Mouse (Mus musculus) kidney, embryonic 16.5 days (tissue): Measurements from ENCODE around the gene Sufu. TPM values are rescaled to one million over a fixed set of nuclear protein-coding genes. Genes with fewer than 3 reads are reported as not detected.
A peak's percentile ranks its signal among the peaks of the same experiment; 100 is the strongest.

ENCODE experiments used
- ATAC-seq: fragments of 200-750 bp; cut with Nextera tagmentation; 2 replicates; pipeline ENCODE4 v1.8.0; 2017; ENCODE audit warnings: moderate TSS enrichment; ENCODE audit not compliant: low FRiP score, low TSS enrichment
- H3K27ac ChIP-seq: fragments of 300-500 bp; sonication (generic); 2 replicates; pipeline ENCODE4 v1.5.1; 2014; ENCODE audit warnings: low read length
- H3K27me3 ChIP-seq: fragments of 300-500 bp; sonication (generic); 2 replicates; pipeline ENCODE4 v1.6.1; 2014; ENCODE audit warnings: low read length, control low read depth, mixed read lengths; ENCODE audit not compliant: insufficient read depth
- H3K36me3 ChIP-seq: fragments of 300-500 bp; sonication (generic); 2 replicates; pipeline ENCODE4 v1.6.1; 2014; ENCODE audit warnings: low read length, control low read depth, mixed read lengths; ENCODE audit not compliant: insufficient read depth
- H3K4me1 ChIP-seq: fragments of 300-500 bp; sonication (generic); 2 replicates; pipeline ENCODE4 v1.6.1; 2014; ENCODE audit warnings: low read length, control low read depth, mixed read lengths; ENCODE audit not compliant: insufficient read depth
- H3K4me2 ChIP-seq: fragments of 300-500 bp; sonication (generic); replicated peaks from 2 replicates; pipeline ENCODE4 v1.6.1; 2014; ENCODE audit warnings: low read depth, low read length
- H3K4me3 ChIP-seq: fragments of 300-500 bp; sonication (generic); 2 replicates; pipeline ENCODE4 v1.5.1; 2014; ENCODE audit warnings: mild to moderate bottlenecking, low read length
- H3K9ac ChIP-seq: fragments of 300-500 bp; sonication (generic); replicated peaks from 2 replicates; pipeline ENCODE4 v1.6.1; 2014; ENCODE audit warnings: low read length
- H3K9me3 ChIP-seq: fragments of 300-500 bp; sonication (generic); 2 replicates; pipeline ENCODE4 v1.6.1; 2016; ENCODE audit warnings: low read length, control low read depth
- WGBS: fragments of 180-500 bp; shearing (Covaris S2); extraction: QIAGEN DNeasy Blood & Tissue Kit; methylation state at CpG from one replicate; pipeline ENCODE4 v1.1.7; 2014; 5-methylcytosine and 5-hydroxymethylcytosine counted together
- polyA plus RNA-seq: library from polyadenylated mRNA; unstranded; fragments of >200 nt; fragmentation: Nextera tagmentation; extraction: Ambion mirVana; gene quantifications from 2 replicates; pipeline ENCODE4 v1.2.1, GENCODE M21; 2015

The Sufu gene
- polyA plus RNA-seq, 1 experiment from 2014 or later: 50.7 TPM

DNA sequence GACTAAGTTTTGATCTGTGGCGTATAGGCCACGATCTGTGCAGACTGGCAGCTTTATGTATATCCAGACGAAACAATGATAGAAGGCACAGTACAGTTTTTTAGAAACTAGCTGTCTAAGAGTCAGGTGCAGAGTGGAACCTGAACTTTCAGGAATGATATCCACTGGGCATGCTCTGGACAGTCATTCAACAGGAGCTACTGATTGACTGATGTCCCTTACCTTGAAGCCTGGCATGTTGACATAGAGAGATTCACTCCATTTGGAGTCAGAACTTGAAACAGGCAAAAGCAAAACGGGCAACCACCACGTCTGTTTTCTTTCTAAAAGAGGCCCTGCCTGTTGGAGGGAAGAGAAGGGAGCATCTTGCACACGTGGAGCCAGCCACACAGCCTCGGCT, 3.9 kb downstream of the Sufu start:
- Histone ChIP-seq H3K4me3 (no peak overlapping the region), H3K9ac (no peak overlapping the region), H3K27ac (no peak overlapping the region), H3K4me1 (peaks cover 41% of the 10 kb centered on the region), H3K27me3 (no peaks in the 10 kb centered on the region), H3K36me3 (peaks cover 27% of the 10 kb centered on the region), H3K9me3 (no peaks in the 10 kb centered on the region), H3K4me2 (no peak overlapping the region)
- ATAC-seq: no peak
- WGBS: 86% methylated on average over 7 of the region's 7 CpGs

GRCm38 (mm10) chr19:46404030-46404429, 7.3 kb downstream of the Sufu start:
- 81% methylated on average over 1 of the region's 1 CpGs for WGBS
- Histone ChIP-seq H3K27me3 (no peaks in the 10 kb centered on the region), H3K27ac (peak overlapping the region; percentile 12; the same call in 1 of the 2 replicates), H3K9ac (no peak overlapping the region), H3K4me3 (no peak overlapping the region), H3K4me2 (no peak overlapping the region), H3K36me3 (peaks cover 42% of the 10 kb centered on the region), H3K4me1 (peaks cover 55% of the 10 kb centered on the region), H3K9me3 (no peaks in the 10 kb centered on the region)
- no peak for ATAC-seq

GRCm38 (mm10) chr19:46406592-46407386, 10.1 kb downstream of the Sufu start:
- H3K36me3 ChIP-seq: peaks cover 42% of the 10 kb centered on the region
- 0 out of 2 replicates have a peak overlapping the region, but pooled peaks have one; percentile 22 for H3K9ac ChIP-seq
- H3K27ac ChIP-seq: peak overlapping the region; percentile 94
- WGBS: 53% methylated on average over 8 of the region's 8 CpGs
- ATAC-seq: peak; percentile 95
- H3K4me3 ChIP-seq: no peak overlapping the region
- no peak overlapping the region for H3K4me2 ChIP-seq
- peaks cover 43% of the 10 kb centered on the region for H3K4me1 ChIP-seq
- no peaks in the 10 kb centered on the region for H3K27me3 ChIP-seq
- no peaks in the 10 kb centered on the region for H3K9me3 ChIP-seq

GRCm38 (mm10) chr19:46409506-46409905, 12.8 kb downstream of the Sufu start:
- no peaks in the 10 kb centered on the region for H3K9me3 ChIP-seq
- no peak overlapping the region for H3K27ac ChIP-seq
- 85% methylated on average over 3 of the region's 3 CpGs for WGBS
- H3K36me3 ChIP-seq: peaks cover 29% of the 10 kb centered on the region
- H3K9ac ChIP-seq: no peak overlapping the region
- H3K4me2 ChIP-seq: no peak overlapping the region
- no peak for ATAC-seq
- H3K4me3 ChIP-seq: no peak overlapping the region
- H3K4me1 ChIP-seq: peaks cover 35% of the 10 kb centered on the region
- H3K27me3 ChIP-seq: no peaks in the 10 kb centered on the region

GRCm38 (mm10) chr19:46412056-46412805, 15.5 kb downstream of the Sufu start:
- H3K27me3 ChIP-seq: no peaks in the 10 kb centered on the region
- H3K36me3 ChIP-seq: peaks cover 14% of the 10 kb centered on the region
- H3K27ac ChIP-seq: no peak overlapping the region
- peaks cover 17% of the 10 kb centered on the region for H3K4me1 ChIP-seq
- no peak overlapping the region for H3K4me2 ChIP-seq
- 80% methylated on average over 12 of the region's 12 CpGs for WGBS
- ATAC-seq: no peak
- H3K9ac ChIP-seq: no peak overlapping the region
- no peaks in the 10 kb centered on the region for H3K9me3 ChIP-seq
- H3K4me3 ChIP-seq: no peak overlapping the region

- H3K4me1 ChIP-seq: peaks cover 3% of the 10 kb centered on the region; the same call in 1 of the 2 replicates
- ATAC-seq: no peak
- H3K36me3 ChIP-seq: peaks cover 9% of the 10 kb centered on the region
- no peaks in the 10 kb centered on the region for H3K27me3 ChIP-seq
- no peak overlapping the region for H3K4me2 ChIP-seq
- WGBS: 89% methylated on average over 2 of the region's 2 CpGs
- H3K9ac ChIP-seq: no peak overlapping the region
- no peak overlapping the region for H3K27ac ChIP-seq
- no peak overlapping the region for H3K4me3 ChIP-seq
- H3K9me3 ChIP-seq: no peaks in the 10 kb centered on the region
Observed at GRCm38 (mm10) chr19:46413969-46414368, 17.3 kb downstream of the Sufu start.

DNA sequence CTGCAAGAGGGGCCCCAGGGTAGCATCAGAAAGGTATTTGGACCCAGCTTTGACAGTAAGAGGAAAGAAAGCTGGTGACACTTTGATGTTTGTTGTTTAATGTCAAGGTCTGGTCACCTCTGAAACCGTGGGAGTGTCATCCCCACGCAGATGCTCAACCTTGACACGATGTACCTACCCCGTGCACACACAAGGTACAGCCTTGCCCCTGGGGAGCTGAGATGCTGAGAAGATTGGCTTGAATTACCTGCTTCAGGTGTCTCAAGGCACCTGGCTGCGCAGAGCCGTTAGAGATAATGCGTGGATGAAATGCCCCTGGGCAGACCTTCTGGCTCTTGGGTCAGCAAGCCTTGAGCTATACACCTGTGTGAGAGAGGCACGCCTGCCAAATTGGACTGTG, 17.8 kb downstream of the Sufu start:
- Histone ChIP-seq H3K4me2 (no peak overlapping the region), H3K9ac (no peak overlapping the region), H3K9me3 (no peaks in the 10 kb centered on the region), H3K4me3 (no peak overlapping the region), H3K36me3 (peaks cover 6% of the 10 kb centered on the region), H3K27me3 (no peaks in the 10 kb centered on the region), H3K27ac (no peak overlapping the region), H3K4me1 (no peaks in the 10 kb centered on the region)
- ATAC-seq: no peak
- WGBS: 74% methylated on average over 8 of the region's 8 CpGs

DNA sequence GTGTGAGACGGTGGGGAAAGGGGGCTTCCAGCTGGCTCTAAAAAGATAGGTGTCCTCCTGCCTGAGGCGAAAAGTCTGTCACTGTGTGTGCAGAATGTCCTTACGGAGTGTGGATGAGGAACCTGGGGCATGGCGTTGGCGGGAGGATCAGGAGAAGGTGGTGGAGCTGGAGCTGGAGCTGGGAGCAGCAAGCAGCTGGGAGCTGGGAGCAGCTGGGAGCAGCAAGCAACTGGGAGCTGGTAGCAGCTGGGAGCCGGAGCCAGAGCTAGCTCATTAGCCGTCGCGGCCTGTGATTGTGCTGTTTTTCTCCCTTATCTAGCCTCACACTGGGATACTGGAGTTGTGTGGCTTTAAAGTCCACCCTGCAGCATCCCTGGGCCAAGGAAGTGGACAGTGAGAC, 19.6 kb downstream of the Sufu start:
- Histone ChIP-seq H3K27ac (no peak overlapping the region), H3K4me3 (no peak overlapping the region), H3K36me3 (peaks cover 2% of the 10 kb centered on the region; the same call in 1 of the 2 replicates), H3K4me2 (no peak overlapping the region), H3K9ac (no peak overlapping the region), H3K27me3 (no peaks in the 10 kb centered on the region), H3K4me1 (peaks cover 3% of the 10 kb centered on the region; the same call in 1 of the 2 replicates), H3K9me3 (no peaks in the 10 kb centered on the region)
- ATAC-seq: no peak
- 81% methylated on average over 9 of the region's 9 CpGs for WGBS

DNA sequence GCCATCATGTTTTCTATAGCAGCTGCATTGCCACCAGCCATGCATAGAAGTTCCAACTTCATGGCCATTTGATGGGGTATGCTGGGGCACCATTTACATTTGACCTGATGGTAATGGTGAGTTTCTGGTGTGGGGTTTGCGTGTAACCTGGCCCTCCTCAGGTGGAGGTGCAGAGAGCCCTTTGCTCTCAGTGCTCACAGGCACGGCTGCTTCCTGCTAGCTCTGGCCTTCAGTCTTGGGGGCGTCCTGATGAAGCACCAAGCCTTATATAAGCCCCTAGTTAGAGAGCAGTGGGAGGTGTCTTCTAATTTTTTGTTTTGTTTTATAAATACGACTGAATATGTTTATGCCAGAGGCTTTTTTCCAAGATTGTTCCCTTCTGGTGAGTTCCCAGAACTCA, 21.4 kb downstream of the Sufu start:
- 80% methylated on average over 4 of the region's 4 CpGs for WGBS
- no peak for ATAC-seq

DNA sequence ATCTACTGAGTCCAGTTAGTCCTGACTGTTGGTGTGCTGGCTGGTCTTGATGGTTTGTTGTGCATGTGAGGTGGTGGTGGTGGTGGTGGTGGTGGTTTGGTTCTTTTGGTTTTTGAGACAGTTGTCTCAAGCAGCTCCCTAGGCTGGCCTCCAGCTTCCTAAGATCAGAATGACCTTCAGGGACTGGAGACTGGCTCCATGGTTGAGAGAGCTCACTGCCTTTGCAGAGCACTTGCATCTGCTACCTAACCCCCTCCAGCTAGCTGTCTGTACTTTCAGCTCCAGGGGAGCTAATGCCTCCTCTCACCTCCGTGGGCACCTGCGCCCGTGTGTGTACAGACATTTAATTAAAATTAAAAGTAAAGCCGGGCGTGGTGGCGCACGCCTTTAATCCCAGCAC, 23.7 kb downstream of the Sufu start:
- no peak overlapping the region for H3K27ac ChIP-seq
- peaks cover 24% of the 10 kb centered on the region; the same call in 1 of the 2 replicates for H3K4me1 ChIP-seq
- no peak overlapping the region for H3K4me2 ChIP-seq
- no peak overlapping the region for H3K4me3 ChIP-seq
- no peaks in the 10 kb centered on the region for H3K27me3 ChIP-seq
- no peaks in the 10 kb centered on the region for H3K9me3 ChIP-seq
- no peak overlapping the region for H3K9ac ChIP-seq
- WGBS: 80% methylated on average over 7 of the region's 7 CpGs
- H3K36me3 ChIP-seq: 0 out of 2 replicates have a peak, but pooled peaks cover under 1% of the 10 kb centered on the region
- no peak for ATAC-seq

More for the DNA sequence above, 21.4 kb downstream of the Sufu start:
- H3K4me2 ChIP-seq: no peak overlapping the region
- H3K4me3 ChIP-seq: no peak overlapping the region
- no peak overlapping the region for H3K27ac ChIP-seq
- H3K9ac ChIP-seq: no peak overlapping the region
- peaks cover 20% of the 10 kb centered on the region; the same call in 1 of the 2 replicates for H3K4me1 ChIP-seq
- H3K9me3 ChIP-seq: no peaks in the 10 kb centered on the region
- H3K36me3 ChIP-seq: peaks cover 2% of the 10 kb centered on the region; the same call in 1 of the 2 replicates
- H3K27me3 ChIP-seq: no peaks in the 10 kb centered on the region
